Mouse (Mus musculus): ENCODE measurements at regions not wholly inside any gene's neighbourhood (a gene's known extent, or its start where the extent isn't known, plus 50 kb on each side); places are given as distances from the start of the nearest gene placed in this dataset.

GRCm38 (mm10) chr4:114748131-114748530 is 73.4 kb upstream of the Gm12830 start:
- TF ChIP-seq USF1 (IDR thresholded peaks at IDR 0.05; ENCODE audit: low read depth), result no peak
- no peak for TF ChIP-seq CTCF (IDR thresholded peaks at IDR 0.05; ENCODE audit: control insufficient read depth, insufficient read depth, insufficient read length)
- no peak for TF ChIP-seq MAX (IDR thresholded peaks at IDR 0.05)
- no peak for TF ChIP-seq MYOG (IDR thresholded peaks at IDR 0.05; ENCODE audit: control insufficient read depth, extremely low read depth, insufficient read length)

Data from C2C12 (cell line).